22 mouse cellular contexts compared by ENCODE assay signal in genomic region chr6:141882581-141882980, GRCm38 (mm10). TPM values are rescaled to one million over a fixed set of nuclear protein-coding genes. Genes with fewer than 3 reads are reported as not detected.
"Had no signal": no experiment of that assay in that cellular context is flagged by ENCODE, and none has a peak within 500 bp of the region (broad histone marks: within the 10 kb centered on the region; RNA-seq: fewer than 3 reads in every experiment).

No protein-coding gene starts in this region.

- DNase-seq: kidney, postnatal 14 days; layer of hippocampus, postnatal 36 days; liver, embryonic 13.5 days; lung, postnatal 14 days; lung, postnatal 4 days; midbrain, embryonic 14.5 days; thymus, adult 18-20 months; thymus, postnatal 36 days had no signal

- H3K36me3 ChIP-seq: hindbrain, embryonic 15.5 days; liver, embryonic 13.5 days; lung, embryonic 15.5 days had no signal

- H3K4me1 ChIP-seq: hindbrain, embryonic 15.5 days; liver, embryonic 13.5 days; lung, embryonic 15.5 days had no signal

- H3K4me3 ChIP-seq: hindbrain, embryonic 15.5 days; left cerebral cortex, adult 2 months; liver, embryonic 13.5 days; lung, embryonic 15.5 days had no signal

- H3K27me3 ChIP-seq: hindbrain, embryonic 15.5 days; liver, embryonic 13.5 days; lung, embryonic 15.5 days had no signal

- ATAC-seq: intestine, postnatal 0 days had no signal

- H3K9ac ChIP-seq: hindbrain, embryonic 15.5 days; liver, embryonic 13.5 days; lung, embryonic 15.5 days had no signal

- H3K4me2 ChIP-seq: hindbrain, embryonic 15.5 days; liver, embryonic 13.5 days; lung, embryonic 15.5 days; midbrain, embryonic 11.5 days had no signal

- H3K27ac ChIP-seq: hindbrain, embryonic 15.5 days; left cerebral cortex, adult 2 months; liver, embryonic 13.5 days; lung, embryonic 15.5 days had no signal

- H3K9me3 ChIP-seq: hindbrain, embryonic 15.5 days; liver, embryonic 13.5 days; lung, embryonic 15.5 days had no signal

RNA-seq across cellular contexts. Expression of gene Slco1a4, which starts 26.6 kb away (rescaled TPM):
- total RNA-seq: megakaryocyte progenitor cell, adult 5-6 weeks; megakaryocyte-erythroid progenitor cell, adult 5-6 weeks had no signal
- polyA plus RNA-seq: intestine, embryonic 14.5 days; limb, embryonic 11.5 days; liver, embryonic 13.5 days; liver, embryonic 16.5 days; lung, embryonic 15.5 days; midbrain, embryonic 11.5 days; neural tube, embryonic 14.5 days; small intestine, adult 2 months; spleen, adult 2 months; stomach, embryonic 16.5 days had no signal
